Mouse (Mus musculus): ENCODE results near the gene Cyfip2. TPM values are rescaled to one million over a fixed set of nuclear protein-coding genes. Genes with fewer than 3 reads are reported as not detected.
A peak's percentile ranks its signal among the peaks of the same experiment; 100 is the strongest.

The Cyfip2 gene
- polyA plus RNA-seq, 1 experiment: 200 TPM

DNA sequence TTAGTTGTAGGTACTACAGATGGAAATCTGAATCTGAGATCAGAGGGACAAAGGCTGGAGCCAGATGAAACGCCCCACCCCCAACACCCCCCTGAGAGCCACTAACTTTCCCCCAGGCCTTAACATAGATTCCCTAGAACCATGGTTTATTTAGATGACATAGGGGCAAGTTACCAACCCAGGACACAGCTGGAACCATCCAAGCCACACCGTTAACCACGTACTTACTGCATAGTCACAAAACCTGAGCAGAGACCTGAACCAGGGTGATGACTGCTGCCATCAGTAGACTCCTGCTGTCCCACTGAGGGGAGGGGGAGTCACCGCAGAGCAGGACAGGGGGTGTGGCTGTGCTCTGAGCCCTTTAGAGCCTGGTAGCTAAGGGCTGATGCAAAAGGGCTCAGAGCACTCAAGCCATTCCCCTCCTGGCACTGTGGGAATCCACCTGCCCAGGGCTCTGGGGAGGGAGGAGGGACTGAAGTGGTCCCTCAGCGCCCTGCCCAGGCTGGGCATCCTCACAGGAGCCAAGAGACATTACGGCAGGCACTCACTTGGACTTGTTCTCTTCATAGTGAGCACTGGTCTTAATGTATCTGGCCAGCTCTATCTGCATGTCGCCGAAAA lies 40.5 kb downstream of the Cyfip2 start:
- Histone ChIP-seq H3K27me3 (ENCODE audit: control insufficient read depth, insufficient read depth, low read length) (no peaks in the 10 kb centered on the region), H3K27ac (ENCODE audit: insufficient read depth, low read length) (no peak overlapping the region), H3K4me3 (replicated peaks; ENCODE audit: insufficient read depth, low read depth, low read length) (no peak overlapping the region), H3K4me1 (ENCODE audit: control insufficient read depth, insufficient read depth, low read length) (0 out of 2 replicates have a peak, but pooled peaks cover 3% of the 10 kb centered on the region)
- 66% methylated on average over 8 of the region's 8 CpGs for WGBS
- TF ChIP-seq POLR2A (IDR thresholded peaks at IDR 0.05; ENCODE audit: borderline replicate concordance, insufficient read depth, low read length): no peak
- TF ChIP-seq CTCF (IDR thresholded peaks at IDR 0.05; ENCODE audit: borderline replicate concordance, insufficient read depth, low read depth, low read length): no peak
- DNase-seq: no peak

DNA sequence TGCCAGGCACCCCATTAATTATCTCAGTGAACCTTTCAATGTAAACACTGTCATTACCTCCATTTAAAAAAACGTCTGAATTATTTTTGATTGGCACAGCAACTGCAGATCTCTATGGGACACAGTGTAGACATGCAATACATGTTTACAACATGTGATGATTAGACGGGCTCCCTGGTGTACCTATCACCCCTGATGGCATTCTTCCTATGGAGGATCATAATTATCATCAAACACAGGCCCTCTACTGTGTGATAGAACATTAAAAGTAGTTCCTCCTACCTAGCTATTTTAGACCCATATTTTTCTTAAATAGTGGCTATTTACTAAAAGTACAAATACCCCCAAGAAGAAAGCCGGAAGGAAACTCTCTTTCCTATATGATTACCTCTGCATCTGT lies 42.8 kb downstream of the Cyfip2 start:
- no peaks in the 10 kb centered on the region for H3K4me1 ChIP-seq (ENCODE audit: control insufficient read depth, insufficient read depth, low read length)
- H3K27ac ChIP-seq (ENCODE audit: insufficient read depth, low read length): no peak overlapping the region
- no peak overlapping the region for H3K4me3 ChIP-seq (replicated peaks; ENCODE audit: insufficient read depth, low read depth, low read length)
- TF ChIP-seq POLR2A (IDR thresholded peaks at IDR 0.05; ENCODE audit: borderline replicate concordance, insufficient read depth, low read length) (no peak), CTCF (IDR thresholded peaks at IDR 0.05; ENCODE audit: borderline replicate concordance, insufficient read depth, low read depth, low read length) (no peak)
- H3K27me3 ChIP-seq (ENCODE audit: control insufficient read depth, insufficient read depth, low read length): no peaks in the 10 kb centered on the region
- WGBS: 76% methylated on average over 3 of the region's 3 CpGs
- no peak for DNase-seq

DNA sequence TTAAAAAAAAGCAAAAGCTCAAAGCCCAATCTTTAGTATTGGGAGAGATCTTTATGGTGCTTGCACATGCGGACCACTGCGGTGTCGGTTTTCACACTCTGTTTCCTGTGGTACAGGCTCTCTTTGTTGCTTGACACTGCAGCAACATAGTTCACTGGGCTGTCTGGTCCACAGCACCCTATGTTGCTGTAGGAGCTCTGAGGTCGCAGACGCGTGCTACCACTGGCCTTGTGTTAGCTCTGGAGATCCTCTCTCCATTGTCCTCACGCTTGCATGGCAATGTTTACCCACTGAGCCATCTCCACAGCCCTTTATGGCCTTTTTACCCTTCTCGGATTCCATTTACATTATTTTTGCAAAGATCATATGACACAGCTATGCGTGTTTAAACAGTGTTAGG lies 43.3 kb downstream of the Cyfip2 start:
- TF ChIP-seq POLR2A (IDR thresholded peaks at IDR 0.05; ENCODE audit: borderline replicate concordance, insufficient read depth, low read length) (no peak), CTCF (IDR thresholded peaks at IDR 0.05; ENCODE audit: borderline replicate concordance, insufficient read depth, low read depth, low read length) (no peak)
- DNase-seq: no peak
- no peak overlapping the region for H3K4me3 ChIP-seq (replicated peaks; ENCODE audit: insufficient read depth, low read depth, low read length)
- no peak overlapping the region for H3K27ac ChIP-seq (ENCODE audit: insufficient read depth, low read length)
- no peaks in the 10 kb centered on the region for H3K27me3 ChIP-seq (ENCODE audit: control insufficient read depth, insufficient read depth, low read length)
- no peaks in the 10 kb centered on the region for H3K4me1 ChIP-seq (ENCODE audit: control insufficient read depth, insufficient read depth, low read length)
- 81% methylated on average over 9 of the region's 9 CpGs for WGBS

DNA sequence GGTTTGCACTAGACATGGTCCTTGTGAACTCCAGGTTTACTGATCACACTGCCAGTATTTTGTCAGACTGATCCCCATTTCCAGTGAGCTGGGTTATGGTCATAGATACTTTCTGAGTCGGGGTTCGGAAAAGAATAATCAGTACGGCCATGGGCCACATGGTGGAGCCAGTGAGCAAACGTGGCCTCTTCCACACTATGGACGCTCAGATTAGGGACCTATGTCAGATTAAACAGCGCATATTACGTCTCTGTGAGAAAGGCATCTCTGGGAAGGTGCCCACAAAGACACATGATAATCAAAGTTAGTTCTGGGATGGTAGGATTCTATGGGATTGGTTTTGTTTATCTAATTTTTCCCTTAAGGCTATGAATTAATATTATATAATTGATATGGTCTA lies 43.7 kb downstream of the Cyfip2 start:
- no peak overlapping the region for H3K4me3 ChIP-seq (replicated peaks; ENCODE audit: insufficient read depth, low read depth, low read length)
- H3K4me1 ChIP-seq (ENCODE audit: control insufficient read depth, insufficient read depth, low read length): no peaks in the 10 kb centered on the region
- DNase-seq: peak; percentile 57 to 74
- H3K27me3 ChIP-seq (ENCODE audit: control insufficient read depth, insufficient read depth, low read length): no peaks in the 10 kb centered on the region
- WGBS: 6% methylated on average over 7 of the region's 7 CpGs
- no peak for TF ChIP-seq POLR2A (IDR thresholded peaks at IDR 0.05; ENCODE audit: borderline replicate concordance, insufficient read depth, low read length)
- TF ChIP-seq CTCF (IDR thresholded peaks at IDR 0.05; ENCODE audit: borderline replicate concordance, insufficient read depth, low read depth, low read length): peak; percentile 90
- no peak overlapping the region for H3K27ac ChIP-seq (ENCODE audit: insufficient read depth, low read length)

DNA sequence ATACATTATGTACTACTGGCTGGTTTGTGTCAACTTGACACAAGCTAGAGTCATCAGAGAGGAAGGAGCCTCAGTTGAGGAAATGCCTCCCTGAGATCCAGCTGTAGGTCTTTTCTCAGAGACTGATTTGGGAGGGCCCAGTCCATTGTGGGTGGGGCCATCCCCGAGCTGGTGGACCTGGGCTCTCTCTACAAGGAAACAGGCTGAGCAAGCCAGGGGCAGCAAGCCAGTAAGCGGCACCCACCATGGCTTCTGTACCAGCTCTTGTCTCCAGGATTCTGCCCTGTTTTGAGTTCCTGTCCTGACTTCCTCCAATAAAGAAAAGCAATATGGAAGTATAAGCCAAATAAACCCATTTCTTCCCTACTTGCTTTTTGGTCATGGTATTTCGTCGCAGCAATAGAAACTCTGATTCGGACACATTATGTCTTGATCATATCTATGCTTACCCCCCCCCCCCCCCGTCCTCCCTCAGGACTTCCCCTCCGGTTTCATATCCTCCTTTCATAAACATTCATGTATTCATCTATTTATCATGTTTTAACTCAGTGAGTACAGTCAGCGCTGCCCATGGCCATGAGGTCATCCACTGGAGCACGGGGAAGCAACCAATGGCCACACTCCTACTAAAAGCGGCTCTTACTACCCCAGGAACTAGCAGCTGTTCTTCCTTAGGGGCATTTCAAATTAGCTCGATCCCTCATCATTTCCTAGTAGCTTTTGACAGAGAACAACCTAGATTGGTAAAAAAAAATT lies 47.5 kb downstream of the Cyfip2 start:
- TF ChIP-seq POLR2A (IDR thresholded peaks at IDR 0.05; ENCODE audit: borderline replicate concordance, insufficient read depth, low read length): no peak
- no peak for TF ChIP-seq CTCF (IDR thresholded peaks at IDR 0.05; ENCODE audit: borderline replicate concordance, insufficient read depth, low read depth, low read length)
- Histone ChIP-seq H3K4me3 (replicated peaks; ENCODE audit: insufficient read depth, low read depth, low read length) (no peak overlapping the region), H3K27ac (ENCODE audit: insufficient read depth, low read length) (no peak overlapping the region), H3K4me1 (ENCODE audit: control insufficient read depth, insufficient read depth, low read length) (0 out of 2 replicates have a peak, but pooled peaks cover 3% of the 10 kb centered on the region), H3K27me3 (ENCODE audit: control insufficient read depth, insufficient read depth, low read length) (no peaks in the 10 kb centered on the region)
- 90% methylated on average over 11 of the region's 11 CpGs for WGBS
- DNase-seq: no peak

DNA sequence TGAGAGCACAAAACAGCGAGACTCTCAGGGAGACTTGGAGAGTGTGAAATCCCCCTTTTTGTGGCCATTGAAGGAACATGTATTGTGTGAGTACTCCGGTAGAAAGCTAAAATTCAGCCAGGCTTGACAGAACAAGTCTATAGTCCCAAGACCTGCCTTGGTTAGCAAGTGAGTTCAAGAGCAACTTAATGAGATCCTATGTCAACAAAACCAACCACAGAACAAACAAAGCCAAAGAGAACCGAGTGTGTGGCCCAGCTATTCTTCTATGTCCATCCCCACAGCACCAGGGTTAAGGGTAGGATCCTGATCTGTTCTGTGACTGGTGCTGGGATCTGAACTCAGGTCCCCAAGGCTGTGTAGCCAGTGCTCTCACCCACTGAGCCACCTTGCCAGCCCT lies 48.1 kb downstream of the Cyfip2 start:
- no peak for DNase-seq
- 72% methylated on average over 3 of the region's 3 CpGs for WGBS
- TF ChIP-seq POLR2A (IDR thresholded peaks at IDR 0.05; ENCODE audit: borderline replicate concordance, insufficient read depth, low read length) (no peak), CTCF (IDR thresholded peaks at IDR 0.05; ENCODE audit: borderline replicate concordance, insufficient read depth, low read depth, low read length) (no peak)

DNA sequence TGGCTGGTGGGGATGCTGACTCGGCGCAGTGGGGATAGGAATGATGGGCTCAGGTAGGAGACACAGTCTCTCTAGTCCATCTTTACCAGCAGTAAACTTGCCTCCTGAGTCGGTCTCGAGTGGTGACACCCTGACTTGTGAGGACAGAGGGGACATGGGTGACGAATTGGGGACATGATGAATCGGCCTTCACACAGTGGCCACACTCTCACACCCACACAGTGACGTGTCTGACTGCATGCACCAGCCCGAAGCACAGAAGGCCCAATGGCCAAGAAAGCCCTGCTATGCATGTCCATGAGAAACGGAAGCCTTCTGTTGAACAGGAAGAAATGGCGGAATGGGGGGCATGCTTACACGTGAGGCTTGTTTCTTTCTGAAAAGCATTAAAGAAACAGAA lies 49.4 kb downstream of the Cyfip2 start:
- 0 out of 2 replicates have a peak, but pooled peaks cover 3% of the 10 kb centered on the region for H3K4me1 ChIP-seq (ENCODE audit: control insufficient read depth, insufficient read depth, low read length)
- no peak for TF ChIP-seq CTCF (IDR thresholded peaks at IDR 0.05; ENCODE audit: borderline replicate concordance, insufficient read depth, low read depth, low read length)
- no peak for TF ChIP-seq POLR2A (IDR thresholded peaks at IDR 0.05; ENCODE audit: borderline replicate concordance, insufficient read depth, low read length)
- no peak overlapping the region for H3K4me3 ChIP-seq (replicated peaks; ENCODE audit: insufficient read depth, low read depth, low read length)
- no peaks in the 10 kb centered on the region for H3K27me3 ChIP-seq (ENCODE audit: control insufficient read depth, insufficient read depth, low read length)
- 92% methylated on average over 11 of the region's 11 CpGs for WGBS
- DNase-seq: no peak
- no peak overlapping the region for H3K27ac ChIP-seq (ENCODE audit: insufficient read depth, low read length)

More for the DNA sequence above, 48.1 kb downstream of the Cyfip2 start:
- H3K27me3 ChIP-seq (ENCODE audit: control insufficient read depth, insufficient read depth, low read length): no peaks in the 10 kb centered on the region
- H3K27ac ChIP-seq (ENCODE audit: insufficient read depth, low read length): no peak overlapping the region
- 0 out of 2 replicates have a peak, but pooled peaks cover 3% of the 10 kb centered on the region for H3K4me1 ChIP-seq (ENCODE audit: control insufficient read depth, insufficient read depth, low read length)
- no peak overlapping the region for H3K4me3 ChIP-seq (replicated peaks; ENCODE audit: insufficient read depth, low read depth, low read length)

DNA sequence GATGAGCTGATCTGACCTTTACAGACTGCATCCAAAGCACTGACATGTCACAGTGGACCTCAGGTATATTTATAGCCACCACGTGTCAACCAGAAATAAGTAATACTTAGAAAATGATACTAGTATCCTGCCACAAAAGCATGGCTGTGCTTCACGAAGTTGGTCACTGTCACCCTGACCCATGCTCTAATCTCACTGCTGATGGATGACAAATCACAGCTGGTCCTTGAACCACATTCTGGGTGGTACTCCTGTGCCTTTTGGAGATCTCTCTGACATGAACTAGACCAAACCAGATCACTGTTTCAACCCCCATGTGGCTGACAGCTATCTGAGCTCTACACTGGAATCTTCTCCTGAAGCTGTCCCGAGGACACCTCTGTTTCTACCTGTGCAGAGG lies 49.8 kb downstream of the Cyfip2 start:
- 78% methylated on average over 3 of the region's 3 CpGs for WGBS
- Histone ChIP-seq H3K4me3 (replicated peaks; ENCODE audit: insufficient read depth, low read depth, low read length) (no peak overlapping the region), H3K27me3 (ENCODE audit: control insufficient read depth, insufficient read depth, low read length) (no peaks in the 10 kb centered on the region), H3K4me1 (ENCODE audit: control insufficient read depth, insufficient read depth, low read length) (0 out of 2 replicates have a peak, but pooled peaks cover 3% of the 10 kb centered on the region), H3K27ac (ENCODE audit: insufficient read depth, low read length) (no peak overlapping the region)
- TF ChIP-seq CTCF (IDR thresholded peaks at IDR 0.05; ENCODE audit: borderline replicate concordance, insufficient read depth, low read depth, low read length) (no peak), POLR2A (IDR thresholded peaks at IDR 0.05; ENCODE audit: borderline replicate concordance, insufficient read depth, low read length) (no peak)
- DNase-seq: no peak

All from cerebellum, adult 2 months (tissue).